Mouse (Mus musculus) G1E (cell line): ENCODE measurements at regions not wholly inside any gene's neighbourhood (a gene's known extent, or its start where the extent isn't known, plus 50 kb on each side); places are given as distances from the start of the nearest gene placed in this dataset.

Source experiments
- ATAC-seq: 2 replicates; pipeline ENCODE4 v1.8.0; 2016; ENCODE audit warnings: mild to moderate bottlenecking; ENCODE audit not compliant: insufficient number of reproducible peaks, poor library complexity, low FRiP score, severe bottlenecking; ENCODE audit errors: extremely low read depth
- DNase-seq: peaks from one replicate; pipeline ENCODE4 v3.0.0; 2012; ENCODE audit warnings: low spot score
- H3K27me3 ChIP-seq: 2 replicates; pipeline ENCODE4 v1.6.1; 2012; ENCODE audit warnings: mild to moderate bottlenecking, low read length, inconsistent platforms; ENCODE audit not compliant: insufficient read depth
- H3K36me3 ChIP-seq: replicated peaks from 2 replicates; pipeline ENCODE3; 2012; ENCODE audit warnings: mild to moderate bottlenecking, inconsistent platforms
- H3K4me1 ChIP-seq: 2 replicates; pipeline ENCODE4 v1.6.1; 2012; ENCODE audit warnings: low read depth, low read length, inconsistent platforms, mixed read lengths; ENCODE audit not compliant: insufficient read depth
- H3K4me3 ChIP-seq: 2 replicates; pipeline ENCODE4 v1.5.1; 2012; ENCODE audit warnings: low read depth, mild to moderate bottlenecking, inconsistent platforms, low read length, moderate library complexity, mixed read lengths
- H3K9me3 ChIP-seq: replicated peaks from 2 replicates; pipeline ENCODE4 v1.6.1; 2012; ENCODE audit warnings: inconsistent platforms
- CTCF ChIP-seq: IDR thresholded peaks from 2 replicates; pipeline ENCODE4 v1.5.1; 2012; ENCODE audit warnings: low read depth, low read length, inconsistent platforms, mixed read lengths
- GATA1 ChIP-seq: IDR thresholded peaks from 2 replicates; pipeline ENCODE4 v1.6.1; 2012; ENCODE audit warnings: borderline replicate concordance, low read length, inconsistent platforms, mixed read lengths
- GATA2 ChIP-seq: IDR thresholded peaks from 2 replicates; pipeline ENCODE4 v1.6.1; 2012; ENCODE audit warnings: low read depth, low read length, inconsistent platforms, borderline replicate concordance
- POLR2AphosphoS5 ChIP-seq: IDR thresholded peaks from 2 replicates; pipeline ENCODE4 v1.6.1; 2012; ENCODE audit warnings: low read depth, low read length, inconsistent platforms; ENCODE audit not compliant: insufficient replicate concordance
- TAL1 ChIP-seq: conservative IDR thresholded peaks from 2 replicates; pipeline ENCODE4 v1.6.1; 2012; ENCODE audit warnings: low read depth, low read length, inconsistent platforms, mixed read lengths

DNA sequence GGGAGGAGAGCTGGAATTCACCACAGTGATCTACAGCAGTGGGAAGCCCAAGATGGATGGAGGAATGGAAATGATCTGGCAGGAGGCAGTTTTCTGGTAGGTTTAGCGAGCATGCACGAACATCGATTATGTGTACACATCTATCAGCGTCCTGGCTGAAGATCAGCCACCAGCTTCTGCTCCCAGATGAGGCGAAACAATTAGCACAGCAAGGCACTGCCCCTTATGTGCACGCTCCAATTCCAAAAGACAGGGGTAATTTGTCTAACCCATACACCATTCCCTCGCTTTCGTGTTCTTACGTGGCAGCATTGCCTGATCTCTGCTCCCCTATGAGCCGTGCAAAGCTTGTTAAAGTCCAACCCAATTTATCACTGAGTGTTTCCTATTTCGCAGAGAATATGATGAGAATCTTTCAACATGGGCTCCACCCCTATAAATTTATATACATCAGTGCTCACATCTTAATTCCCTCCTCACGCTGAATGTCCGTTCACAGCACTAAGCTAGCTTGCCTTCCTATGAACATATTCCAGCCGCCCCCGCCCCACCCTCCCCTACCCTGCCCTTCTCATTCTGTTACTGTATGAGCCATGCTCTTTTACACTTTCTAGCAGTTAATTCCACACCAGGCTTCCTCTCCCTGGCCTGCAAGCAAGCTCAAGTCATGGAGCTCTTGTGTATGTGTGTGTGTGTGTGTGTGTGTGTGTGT lies 162.9 kb upstream of the Gm26657 start:
- Histone ChIP-seq H3K27me3 (no peaks in the 10 kb centered on the region), H3K4me3 (no peak overlapping the region), H3K9me3 (peaks cover 10% of the 10 kb centered on the region; the same call in 1 of the 2 replicates), H3K4me1 (no peaks in the 10 kb centered on the region), H3K36me3 (no peaks in the 10 kb centered on the region)
- DNase-seq = no peak
- no peak for TF ChIP-seq TAL1
- no peak for TF ChIP-seq POLR2AphosphoS5
- no peak for TF ChIP-seq GATA1
- TF ChIP-seq CTCF = no peak
- TF ChIP-seq GATA2 = no peak
- ATAC-seq = no peak

DNA sequence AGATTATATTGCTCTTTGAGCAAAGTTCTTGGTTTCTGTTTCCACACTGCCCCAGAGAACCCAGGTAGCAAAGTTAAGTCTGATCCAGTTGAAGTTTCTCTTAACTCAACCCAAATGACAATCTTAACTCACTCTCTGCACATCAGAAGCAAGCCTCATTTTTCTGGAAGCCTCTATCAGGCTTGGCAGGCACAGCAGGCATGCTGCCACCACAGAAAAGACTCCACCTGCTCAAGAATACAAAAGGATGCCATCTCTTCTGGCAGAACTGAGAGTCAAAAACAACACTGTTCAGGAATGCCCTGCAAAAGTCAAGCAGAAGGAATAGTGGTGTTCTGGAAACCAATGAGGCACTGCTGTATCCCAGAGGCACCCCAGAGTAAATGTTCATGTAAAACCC lies 187.7 kb upstream of the Gm26657 start:
- Histone ChIP-seq H3K4me3 (no peak overlapping the region), H3K4me1 (no peaks in the 10 kb centered on the region), H3K36me3 (no peaks in the 10 kb centered on the region), H3K9me3 (peaks cover 5% of the 10 kb centered on the region; the same call in 1 of the 2 replicates), H3K27me3 (no peaks in the 10 kb centered on the region)
- TF ChIP-seq POLR2AphosphoS5 = no peak
- no peak for TF ChIP-seq GATA2
- no peak for TF ChIP-seq TAL1
- TF ChIP-seq GATA1 = no peak
- no peak for TF ChIP-seq CTCF
- no peak for DNase-seq
- ATAC-seq = no peak

DNA sequence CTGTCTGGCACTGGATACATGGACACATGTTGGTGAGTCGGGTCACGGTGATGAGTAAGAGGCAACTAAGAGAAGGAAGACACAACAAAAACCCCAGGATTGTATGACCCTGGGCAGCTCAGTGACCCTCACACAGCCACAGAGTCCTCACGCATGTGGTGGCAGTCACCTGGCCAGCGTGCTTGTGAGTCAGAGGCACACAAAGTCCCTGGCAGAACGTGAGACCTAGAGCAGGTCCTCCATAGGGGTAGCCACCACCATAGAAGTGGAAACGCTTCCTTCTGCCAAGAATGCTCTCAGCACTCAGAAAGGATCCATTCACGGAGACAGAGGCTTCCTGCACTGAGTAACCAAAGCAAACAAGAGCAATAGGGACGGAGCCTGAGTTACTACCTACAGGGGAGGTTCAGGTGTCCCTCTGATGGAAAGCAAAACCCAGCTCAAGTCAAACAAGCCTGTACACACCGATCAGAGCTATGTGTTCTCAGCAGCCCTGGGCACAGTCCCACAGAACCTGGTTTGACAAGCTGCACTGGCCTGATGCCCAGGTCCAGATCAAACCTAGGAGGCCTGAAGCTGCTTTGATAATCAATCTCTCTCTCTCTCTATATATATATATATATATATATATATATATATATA lies 206.4 kb upstream of the Gm26657 start:
- no peak for ATAC-seq
- TF ChIP-seq CTCF (no peak), GATA2 (no peak), GATA1 (no peak), TAL1 (no peak), POLR2AphosphoS5 (no peak)
- H3K4me3 ChIP-seq = no peak overlapping the region
- no peaks in the 10 kb centered on the region for H3K4me1 ChIP-seq
- H3K9me3 ChIP-seq = peaks cover 10% of the 10 kb centered on the region
- DNase-seq = no peak
- H3K36me3 ChIP-seq = no peaks in the 10 kb centered on the region
- no peaks in the 10 kb centered on the region for H3K27me3 ChIP-seq

DNA sequence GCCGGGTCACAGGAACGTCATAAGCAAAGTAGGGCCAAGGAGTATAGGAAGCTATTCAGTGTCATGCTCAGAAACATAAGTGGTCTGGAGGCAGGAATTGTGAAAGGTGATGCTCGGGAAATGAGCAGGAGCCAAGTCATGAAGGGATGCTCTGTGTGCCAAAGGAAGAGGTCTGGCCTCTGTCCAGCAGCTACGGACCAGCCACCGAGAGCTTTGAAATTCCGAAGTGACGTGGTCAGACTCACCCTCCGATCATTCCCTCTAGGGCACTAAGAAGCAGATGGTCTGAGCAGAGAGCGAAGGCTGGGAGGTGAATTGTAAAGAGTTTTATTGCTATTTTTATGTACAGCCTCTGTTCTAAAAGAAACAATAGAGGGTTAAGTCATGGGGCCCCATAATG lies 206.9 kb upstream of the Gm26657 start:
- H3K4me1 ChIP-seq = no peaks in the 10 kb centered on the region
- ATAC-seq (no peak), DNase-seq (no peak)
- H3K27me3 ChIP-seq = no peaks in the 10 kb centered on the region
- H3K4me3 ChIP-seq = no peak overlapping the region
- H3K9me3 ChIP-seq = peaks cover 14% of the 10 kb centered on the region
- TF ChIP-seq GATA1 (no peak), CTCF (no peak)
- H3K36me3 ChIP-seq = no peaks in the 10 kb centered on the region

DNA sequence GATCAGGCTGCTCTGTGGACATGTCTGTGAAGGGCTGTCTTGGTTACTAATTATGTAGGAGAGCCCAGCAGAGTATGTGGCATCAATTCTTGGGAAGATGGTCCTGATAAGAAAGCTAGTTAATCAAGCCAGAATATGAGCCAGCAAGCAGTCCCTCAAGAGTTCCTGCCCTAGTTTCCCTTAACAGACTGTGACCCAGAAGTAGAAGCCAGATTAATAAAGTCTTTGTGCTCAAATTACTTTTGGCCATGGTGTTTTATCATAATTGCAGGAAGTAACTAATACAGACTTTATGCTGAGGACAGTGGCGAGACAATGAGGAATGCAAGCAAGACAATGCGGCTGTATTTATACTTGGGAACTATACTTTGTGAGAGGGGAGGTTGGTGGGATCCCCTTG lies 211.3 kb upstream of the Gm26657 start:
- Histone ChIP-seq H3K4me3 (no peak overlapping the region), H3K27me3 (no peaks in the 10 kb centered on the region), H3K4me1 (no peaks in the 10 kb centered on the region), H3K9me3 (peaks cover 10% of the 10 kb centered on the region), H3K36me3 (no peaks in the 10 kb centered on the region)
- no peak for ATAC-seq
- no peak for DNase-seq
- TF ChIP-seq CTCF (no peak), GATA1 (no peak), POLR2AphosphoS5 (no peak), GATA2 (no peak), TAL1 (no peak)

DNA sequence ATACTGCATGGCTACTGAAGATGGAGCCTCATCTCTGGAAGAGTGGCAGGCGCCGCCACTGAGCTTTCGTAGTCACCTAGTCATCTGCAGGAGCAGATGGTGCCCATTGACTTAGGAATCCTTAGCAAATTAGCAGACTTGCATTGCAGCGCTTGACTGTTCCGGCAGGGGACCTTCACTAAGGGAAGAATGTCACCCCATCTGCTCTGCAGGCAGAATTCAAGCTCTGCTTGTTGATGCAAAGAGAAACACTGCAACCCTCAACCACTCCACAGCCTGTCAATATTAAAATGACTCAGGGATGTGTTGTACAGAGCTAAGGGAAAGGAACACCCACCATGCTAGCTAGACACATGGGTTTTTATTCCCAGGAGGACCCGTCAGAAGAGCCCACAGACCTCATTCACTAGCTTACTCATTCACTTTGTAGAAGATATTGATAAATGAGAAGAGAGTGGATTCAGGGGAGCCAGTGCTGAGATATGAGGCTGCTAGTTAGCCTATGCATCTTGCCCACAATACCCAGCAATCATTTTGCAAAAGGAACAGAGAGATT lies 215.4 kb upstream of the Gm26657 start:
- Histone ChIP-seq H3K9me3 (peaks cover 4% of the 10 kb centered on the region; the same call in 1 of the 2 replicates), H3K36me3 (no peaks in the 10 kb centered on the region), H3K27me3 (no peaks in the 10 kb centered on the region), H3K4me3 (no peak overlapping the region), H3K4me1 (no peaks in the 10 kb centered on the region)
- DNase-seq (no peak), ATAC-seq (no peak)
- no peak for TF ChIP-seq GATA1
- no peak for TF ChIP-seq POLR2AphosphoS5
- no peak for TF ChIP-seq GATA2
- no peak for TF ChIP-seq CTCF
- no peak for TF ChIP-seq TAL1
